Mouse (Mus musculus) C2C12 (cell line): ENCODE results near the gene Acsbg2.

Experiments used
- CEBPB ChIP-seq: IDR thresholded peaks from one replicate; pipeline ENCODE4 v1.6.1; 2011; ENCODE audit warnings: low read depth, mild to moderate bottlenecking, control low read depth, moderate library complexity
- CTCF ChIP-seq: IDR thresholded peaks from one replicate; pipeline ENCODE4 v1.5.1; 2011; ENCODE audit not compliant: control insufficient read depth, insufficient read depth, insufficient read length
- FOSL1 ChIP-seq: IDR thresholded peaks from one replicate; pipeline ENCODE4 v1.8.0; 2011; ENCODE audit warnings: mild to moderate bottlenecking, low read length; ENCODE audit not compliant: poor library complexity, insufficient read depth, severe bottlenecking
- MAX ChIP-seq: IDR thresholded peaks from one replicate; pipeline ENCODE4 v1.6.1; 2011; ENCODE audit warnings: mild to moderate bottlenecking, control low read depth
- MYOD1 ChIP-seq: IDR thresholded peaks from one replicate; pipeline ENCODE4 v1.6.1; 2011; ENCODE audit warnings: low read depth; ENCODE audit not compliant: control insufficient read depth, insufficient read length
- MYOG ChIP-seq: IDR thresholded peaks from one replicate; pipeline ENCODE4 v1.6.1; 2011; ENCODE audit not compliant: control insufficient read depth, insufficient read length; ENCODE audit errors: extremely low read depth
- USF1 ChIP-seq: IDR thresholded peaks from one replicate; pipeline ENCODE4 v1.6.1; 2011; ENCODE audit warnings: low read depth, mild to moderate bottlenecking, control low read depth, moderate library complexity

DNA sequence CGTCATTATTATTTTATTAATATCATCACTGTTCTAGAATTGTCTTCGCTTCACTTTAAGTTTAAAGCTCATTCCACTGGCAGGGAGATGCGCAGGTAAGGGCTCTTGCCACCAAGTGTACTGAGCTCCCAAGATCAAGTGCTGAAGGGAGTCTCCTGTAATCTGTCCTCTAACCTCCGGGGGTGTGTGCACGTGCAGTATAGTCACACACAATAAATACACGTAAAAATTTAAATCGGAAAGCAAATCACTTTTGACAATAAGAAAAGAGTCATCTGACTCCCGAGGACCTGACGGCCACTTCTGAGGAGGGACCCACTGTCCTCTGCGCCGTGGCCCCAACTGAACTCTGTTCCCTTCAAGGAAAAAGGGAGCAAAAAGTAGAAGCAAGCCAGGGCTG is 45.1 kb downstream of the Acsbg2 start:
- no peak for TF ChIP-seq MYOG
- no peak for TF ChIP-seq CTCF
- no peak for TF ChIP-seq USF1
- TF ChIP-seq FOSL1 = no peak
- TF ChIP-seq MAX = no peak
- no peak for TF ChIP-seq MYOD1
- TF ChIP-seq CEBPB = no peak
